Mouse (Mus musculus): Measurements from ENCODE around the gene Smyd3.

- TF ChIP-seq CTCF (IDR thresholded peaks at IDR 0.05) (no peak), EP300 (IDR thresholded peaks at IDR 0.05) (no peak)
These were observed 448.9 kb downstream of the Smyd3 start for GRCm38 (mm10) chr1:179068990-179069389.
